Mouse (Mus musculus): ENCODE measurements around the gene Gtf3c6.
"Not testable (repeated sequence)": the region's sequence is repeated elsewhere in the genome, so short reads cannot be mapped to it uniquely, and the experiment has no call there.

DNA sequence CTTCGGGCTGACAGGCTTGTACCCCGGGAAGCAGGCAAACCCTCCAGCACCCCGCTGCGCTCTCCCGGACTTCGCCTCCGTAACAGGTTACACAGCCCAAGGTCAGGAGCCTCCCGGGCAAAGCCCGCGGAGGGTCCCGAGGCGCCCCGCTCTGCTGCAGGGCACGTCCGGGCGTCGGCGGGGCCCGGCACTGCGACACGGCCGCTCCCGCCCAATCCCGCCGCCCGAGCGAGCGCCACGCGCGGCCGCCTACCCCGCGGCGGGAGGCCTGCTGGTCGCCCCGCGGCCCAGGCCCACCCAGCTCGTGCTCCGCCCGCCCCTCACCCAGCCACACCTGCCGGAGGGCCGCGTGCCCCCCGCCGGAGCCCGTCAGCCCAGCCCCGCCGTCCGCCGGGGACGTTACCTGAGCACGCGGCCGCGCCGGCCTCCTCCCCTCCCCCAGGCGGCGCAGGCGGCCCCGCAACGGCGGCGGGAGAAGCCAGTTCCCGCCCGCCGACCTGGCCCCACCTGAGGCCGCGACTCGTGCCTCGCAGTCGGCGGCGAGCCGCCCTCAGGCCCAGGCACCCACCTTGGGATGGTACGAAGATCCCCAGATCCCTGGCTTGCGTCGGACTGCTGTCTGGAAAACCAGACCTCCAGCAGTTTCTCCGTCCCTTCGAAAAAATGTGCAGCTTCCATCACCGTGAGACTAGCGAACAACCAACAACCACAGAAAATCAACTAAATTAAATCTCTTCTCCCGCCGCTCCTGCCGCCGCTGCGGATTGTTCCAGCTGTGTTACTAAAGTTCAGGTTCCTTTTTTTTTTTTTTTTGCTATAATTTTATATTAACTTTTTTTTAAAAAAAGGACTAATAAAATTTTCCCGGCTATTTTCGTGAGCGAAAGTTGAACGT is 43.5 kb upstream of the Gtf3c6 start:
- not testable (repeated sequence) for TF ChIP-seq CTCF (conservative IDR thresholded peaks at IDR 0.05; ENCODE audit: insufficient read depth, insufficient read length, low read depth, low read length); POLR2A (IDR thresholded peaks at IDR 0.05; ENCODE audit: low read depth, low read length)
